Mouse (Mus musculus): ENCODE data around the gene Prkar1a.

GRCm38 (mm10) chr11:109668115-109668725, 19.0 kb downstream of the Prkar1a start:
- TF ChIP-seq POLR2A (IDR thresholded peaks at IDR 0.05; ENCODE audit: low read depth, low read length), result no peak
- TF ChIP-seq CTCF (IDR thresholded peaks at IDR 0.05; ENCODE audit: extremely low read depth, insufficient read length, insufficient replicate concordance, low read depth, low read length), result no peak
